Mouse (Mus musculus) ES-Bruce4 (cell line): ENCODE results near the gene Lonp2. TPM values are rescaled to one million over a fixed set of nuclear protein-coding genes. Genes with fewer than 3 reads are reported as not detected.

Experiments used
- H3K27ac ChIP-seq: 2 replicates; pipeline ENCODE4 v1.5.1; 2012; ENCODE audit warnings: low read length, inconsistent platforms; ENCODE audit not compliant: insufficient read depth
- H3K27me3 ChIP-seq: 2 replicates; pipeline ENCODE4 v1.6.1; 2012; ENCODE audit warnings: mild to moderate bottlenecking, low read length, inconsistent platforms; ENCODE audit not compliant: control insufficient read depth, poor library complexity, insufficient read depth, severe bottlenecking
- H3K36me3 ChIP-seq: 2 replicates; pipeline ENCODE4 v1.6.1; 2012; ENCODE audit warnings: inconsistent platforms, mild to moderate bottlenecking, low read length, moderate library complexity; ENCODE audit not compliant: control insufficient read depth, poor library complexity, insufficient read depth, severe bottlenecking
- H3K4me1 ChIP-seq: one replicate; pipeline ENCODE4 v1.8.1; 2011; ENCODE audit warnings: low read length; ENCODE audit not compliant: control insufficient read depth, insufficient read depth
- H3K4me3 ChIP-seq: 2 replicates; pipeline ENCODE4 v1.5.1; 2011; ENCODE audit warnings: low read depth, mild to moderate bottlenecking, low read length
- H3K9ac ChIP-seq: 2 replicates; pipeline ENCODE4 v1.6.1; 2012; ENCODE audit warnings: low read depth, mild to moderate bottlenecking, inconsistent platforms; ENCODE audit not compliant: poor library complexity, severe bottlenecking
- H3K9me3 ChIP-seq: replicated peaks from 2 replicates; pipeline ENCODE4 v1.6.1; 2012; ENCODE audit warnings: mild to moderate bottlenecking, low read length, inconsistent platforms; ENCODE audit not compliant: control insufficient read depth, poor library complexity, insufficient read depth, severe bottlenecking
- CTCF ChIP-seq: IDR thresholded peaks from one replicate; pipeline ENCODE4 v1.8.1; 2011; ENCODE audit warnings: low read depth, low read length
- EP300 ChIP-seq: IDR thresholded peaks from 2 replicates; pipeline ENCODE4 v1.6.1; 2011; ENCODE audit warnings: low read depth, low read length; ENCODE audit not compliant: insufficient read depth
- POLR2A ChIP-seq: IDR thresholded peaks from one replicate; pipeline ENCODE4 v1.8.1; 2011; ENCODE audit warnings: low read length; ENCODE audit not compliant: insufficient read depth
- polyA plus RNA-seq: library from polyadenylated mRNA; stranded (reverse); fragments of >200 nt; gene quantifications from 2 replicates; pipeline ENCODE4 v1.2.4, GENCODE M21; 2011; ENCODE audit warnings: low read depth; ENCODE audit not compliant: missing spikeins, insufficient read depth, insufficient read length

Lonp2 gene
- polyA plus RNA-seq, 1 experiment, result 28.5 TPM

- no peak for TF ChIP-seq POLR2A
- TF ChIP-seq EP300, result no peak
- TF ChIP-seq CTCF, result no peak
- Histone ChIP-seq H3K9me3 (no peaks in the 10 kb centered on the region), H3K27me3 (no peaks in the 10 kb centered on the region), H3K36me3 (no peaks in the 10 kb centered on the region), H3K4me3 (no peak overlapping the region), H3K9ac (no peak overlapping the region), H3K27ac (no peak overlapping the region), H3K4me1 (no peaks in the 10 kb centered on the region)
These were observed 19.2 kb upstream of the Lonp2 start for GRCm38 (mm10) chr8:86604676-86605075.

GRCm38 (mm10) chr8:86613798-86614197, 10.0 kb upstream of the Lonp2 start:
- Histone ChIP-seq H3K4me3 (no peak overlapping the region), H3K36me3 (no peaks in the 10 kb centered on the region), H3K27ac (no peak overlapping the region), H3K9me3 (no peaks in the 10 kb centered on the region; the same call in 1 of the 2 replicates), H3K27me3 (no peaks in the 10 kb centered on the region), H3K9ac (no peak overlapping the region), H3K4me1 (no peaks in the 10 kb centered on the region)
- TF ChIP-seq POLR2A, result no peak
- TF ChIP-seq CTCF, result no peak
- TF ChIP-seq EP300, result no peak

GRCm38 (mm10) chr8:86615095-86615769, 8.6 kb upstream of the Lonp2 start:
- no peak overlapping the region for H3K4me3 ChIP-seq
- no peaks in the 10 kb centered on the region; the same call in 1 of the 2 replicates for H3K9me3 ChIP-seq
- H3K27ac ChIP-seq, result no peak overlapping the region
- no peaks in the 10 kb centered on the region for H3K27me3 ChIP-seq
- TF ChIP-seq EP300 (no peak), POLR2A (no peak), CTCF (no peak)
- no peaks in the 10 kb centered on the region for H3K36me3 ChIP-seq
- H3K9ac ChIP-seq, result no peak overlapping the region
- H3K4me1 ChIP-seq, result no peaks in the 10 kb centered on the region

GRCm38 (mm10) chr8:86617759-86618387, 6.0 kb upstream of the Lonp2 start:
- no peak overlapping the region for H3K27ac ChIP-seq
- H3K9ac ChIP-seq, result no peak overlapping the region
- no peaks in the 10 kb centered on the region for H3K27me3 ChIP-seq
- no peak for TF ChIP-seq EP300
- TF ChIP-seq POLR2A, result no peak
- no peak for TF ChIP-seq CTCF
- H3K4me3 ChIP-seq, result no peak overlapping the region
- H3K4me1 ChIP-seq, result no peaks in the 10 kb centered on the region
- no peaks in the 10 kb centered on the region for H3K9me3 ChIP-seq
- H3K36me3 ChIP-seq, result no peaks in the 10 kb centered on the region

GRCm38 (mm10) chr8:86623551-86623910, 312 bp upstream of the Lonp2 start:
- peak overlapping the region; percentile 98 for H3K4me3 ChIP-seq
- TF ChIP-seq EP300, result no peak
- TF ChIP-seq POLR2A, result no peak
- TF ChIP-seq CTCF, result no peak
- H3K27ac ChIP-seq, result no peak overlapping the region
- H3K27me3 ChIP-seq, result no peaks in the 10 kb centered on the region
- no peaks in the 10 kb centered on the region for H3K36me3 ChIP-seq
- peaks cover 1% of the 10 kb centered on the region for H3K4me1 ChIP-seq
- peak overlapping the region; percentile 82 for H3K9ac ChIP-seq
- no peaks in the 10 kb centered on the region for H3K9me3 ChIP-seq

- Histone ChIP-seq H3K9me3 (no peaks in the 10 kb centered on the region), H3K27ac (no peak overlapping the region), H3K4me3 (peak overlapping the region; percentile 9; the same call in 1 of the 2 replicates), H3K27me3 (no peaks in the 10 kb centered on the region), H3K4me1 (peaks cover 1% of the 10 kb centered on the region), H3K36me3 (no peaks in the 10 kb centered on the region), H3K9ac (no peak overlapping the region)
- TF ChIP-seq EP300 (no peak), POLR2A (no peak), CTCF (no peak)
These were observed 1.1 kb downstream of the Lonp2 start for GRCm38 (mm10) chr8:86624915-86625314.
